Mouse (Mus musculus): Measurements from ENCODE around the gene Gm45015.

DNA sequence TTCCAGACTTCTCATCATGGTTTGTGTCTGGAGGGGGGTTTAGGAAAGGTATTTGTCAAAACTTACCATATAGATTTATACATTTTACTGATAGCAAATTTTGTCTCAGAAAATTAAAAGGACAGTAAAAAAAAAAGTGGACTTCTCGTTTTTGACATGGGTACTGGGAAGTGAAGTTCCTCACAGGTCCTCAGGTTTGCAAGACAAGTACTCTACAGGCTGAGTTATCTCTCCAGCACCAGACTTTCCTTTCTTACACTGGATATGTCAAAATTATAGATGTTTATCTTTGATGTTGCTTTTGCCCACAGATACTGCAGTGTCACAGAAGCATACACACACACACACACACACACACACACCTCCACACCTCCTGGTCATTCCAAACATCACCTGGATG, 4.8 kb upstream of the Gm45015 start:
- TF ChIP-seq EP300 (IDR thresholded peaks at IDR 0.05; ENCODE audit: low read depth) (no peak), CTCF (IDR thresholded peaks at IDR 0.05; ENCODE audit: low read depth) (no peak)

Measured in heart, postnatal 0 days (tissue).